Mouse (Mus musculus): ENCODE results near the gene Antxr1.

DNA sequence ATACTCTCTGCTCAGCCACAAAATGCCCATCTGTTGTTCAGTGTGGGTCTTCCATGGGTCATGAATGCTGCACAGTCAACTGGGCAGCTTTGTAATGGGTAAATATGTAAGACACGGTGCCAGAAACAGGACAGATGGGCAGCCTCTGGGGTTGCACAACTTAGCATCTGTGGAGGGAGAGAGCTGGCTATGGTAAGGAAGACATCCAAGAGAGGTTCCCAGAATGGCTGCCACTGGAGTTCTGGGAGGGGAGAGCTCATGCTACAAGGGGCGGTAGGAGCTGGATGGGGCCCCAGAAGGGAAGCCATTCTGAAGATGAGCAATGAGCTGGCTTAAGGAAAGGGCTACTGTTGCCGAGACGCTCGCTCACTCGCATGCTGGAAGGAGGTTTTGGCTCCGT is 58.7 kb downstream of the Antxr1 start:
- TF ChIP-seq POLR2A (IDR thresholded peaks at IDR 0.05; ENCODE audit: low read depth, low read length) (no peak), CTCF (IDR thresholded peaks at IDR 0.05; ENCODE audit: borderline replicate concordance, insufficient read depth, low read length) (no peak)

All from embryonic fibroblast, embryonic 13.5 days (primary cell).